Mouse (Mus musculus): ENCODE measurements at regions not wholly inside any gene's neighbourhood (a gene's known extent, or its start where the extent isn't known, plus 50 kb on each side); places are given as distances from the start of the nearest gene placed in this dataset.

GRCm38 (mm10) chr14:9492228-9492627 lies 826.2 kb upstream of the 4930452B06Rik start:
- Histone ChIP-seq H3K4me1 (no peaks in the 10 kb centered on the region), H3K36me3 (replicated peaks) (no peaks in the 10 kb centered on the region), H3K27me3 (no peaks in the 10 kb centered on the region), H3K9ac (no peak overlapping the region), H3K4me2 (no peak overlapping the region), H3K4me3 (replicated peaks) (no peak overlapping the region), H3K9me3 (no peaks in the 10 kb centered on the region), H3K27ac (no peak overlapping the region)
- no peak for ATAC-seq (ENCODE audit: low FRiP score)
- 65% methylated on average over 2 of the region's 2 CpGs for WGBS

- WGBS: 65% methylated on average over 1 of the region's 1 CpGs
- no peak for ATAC-seq (ENCODE audit: low FRiP score)
- Histone ChIP-seq H3K4me1 (no peaks in the 10 kb centered on the region), H3K9ac (no peak overlapping the region), H3K36me3 (replicated peaks) (no peaks in the 10 kb centered on the region), H3K9me3 (no peaks in the 10 kb centered on the region), H3K4me3 (replicated peaks) (no peak overlapping the region), H3K27me3 (no peaks in the 10 kb centered on the region), H3K4me2 (no peak overlapping the region), H3K27ac (no peak overlapping the region)
These were observed 822.5 kb upstream of the 4930452B06Rik start for GRCm38 (mm10) chr14:9488585-9488984.

- H3K4me1 ChIP-seq: no peaks in the 10 kb centered on the region
- H3K36me3 ChIP-seq (replicated peaks): no peaks in the 10 kb centered on the region
- ATAC-seq (ENCODE audit: low FRiP score): no peak
- H3K4me2 ChIP-seq: no peak overlapping the region
- H3K9ac ChIP-seq: no peak overlapping the region
- H3K27me3 ChIP-seq: no peaks in the 10 kb centered on the region
- no peak overlapping the region for H3K4me3 ChIP-seq (replicated peaks)
- H3K27ac ChIP-seq: no peak overlapping the region
- no peaks in the 10 kb centered on the region for H3K9me3 ChIP-seq
These were observed 812.9 kb upstream of the 4930452B06Rik start for GRCm38 (mm10) chr14:9478981-9479380.

- no peaks in the 10 kb centered on the region for H3K36me3 ChIP-seq (replicated peaks)
- H3K9ac ChIP-seq: no peak overlapping the region
- H3K27ac ChIP-seq: no peak overlapping the region
- no peak overlapping the region for H3K4me3 ChIP-seq (replicated peaks)
- no peaks in the 10 kb centered on the region for H3K27me3 ChIP-seq
- H3K4me2 ChIP-seq: no peak overlapping the region
- no peaks in the 10 kb centered on the region for H3K9me3 ChIP-seq
- no peak for ATAC-seq (ENCODE audit: low FRiP score)
- WGBS: 64% methylated on average over 7 of the region's 7 CpGs
- H3K4me1 ChIP-seq: no peaks in the 10 kb centered on the region
These were observed 809.1 kb upstream of the 4930452B06Rik start for GRCm38 (mm10) chr14:9475169-9475568.

- no peak for ATAC-seq (ENCODE audit: low FRiP score)
- Histone ChIP-seq H3K27ac (no peak overlapping the region), H3K9ac (no peak overlapping the region), H3K36me3 (replicated peaks) (no peaks in the 10 kb centered on the region), H3K4me2 (no peak overlapping the region), H3K9me3 (no peaks in the 10 kb centered on the region), H3K4me3 (replicated peaks) (no peak overlapping the region), H3K4me1 (no peaks in the 10 kb centered on the region), H3K27me3 (no peaks in the 10 kb centered on the region)
These were observed 803.6 kb upstream of the 4930452B06Rik start for GRCm38 (mm10) chr14:9469686-9470085.

GRCm38 (mm10) chr14:9468654-9469053 lies 802.6 kb upstream of the 4930452B06Rik start:
- H3K9ac ChIP-seq: no peak overlapping the region
- H3K9me3 ChIP-seq: no peaks in the 10 kb centered on the region
- 58% methylated on average over 3 of the region's 3 CpGs for WGBS
- no peak for ATAC-seq (ENCODE audit: low FRiP score)
- no peak overlapping the region for H3K4me2 ChIP-seq
- H3K27ac ChIP-seq: no peak overlapping the region
- no peak overlapping the region for H3K4me3 ChIP-seq (replicated peaks)
- no peaks in the 10 kb centered on the region for H3K4me1 ChIP-seq
- H3K36me3 ChIP-seq (replicated peaks): no peaks in the 10 kb centered on the region
- no peaks in the 10 kb centered on the region for H3K27me3 ChIP-seq

GRCm38 (mm10) chr14:9467690-9468458 lies 801.8 kb upstream of the 4930452B06Rik start:
- H3K4me2 ChIP-seq: no peak overlapping the region
- H3K27me3 ChIP-seq: no peaks in the 10 kb centered on the region
- H3K4me1 ChIP-seq: no peaks in the 10 kb centered on the region
- WGBS: 67% methylated on average over 7 of the region's 7 CpGs
- H3K36me3 ChIP-seq (replicated peaks): no peaks in the 10 kb centered on the region
- no peak for ATAC-seq (ENCODE audit: low FRiP score)
- no peak overlapping the region for H3K27ac ChIP-seq
- no peak overlapping the region for H3K9ac ChIP-seq
- no peak overlapping the region for H3K4me3 ChIP-seq (replicated peaks)
- no peaks in the 10 kb centered on the region for H3K9me3 ChIP-seq

- WGBS: 96% methylated on average over 3 of the region's 3 CpGs
- Histone ChIP-seq H3K4me2 (no peak overlapping the region), H3K27ac (no peak overlapping the region), H3K4me1 (no peaks in the 10 kb centered on the region), H3K4me3 (replicated peaks) (no peak overlapping the region), H3K27me3 (no peaks in the 10 kb centered on the region), H3K9me3 (no peaks in the 10 kb centered on the region), H3K36me3 (replicated peaks) (no peaks in the 10 kb centered on the region), H3K9ac (no peak overlapping the region)
- no peak for ATAC-seq (ENCODE audit: low FRiP score)
These were observed 794.0 kb upstream of the 4930452B06Rik start for GRCm38 (mm10) chr14:9460006-9460405.

- no peak for ATAC-seq (ENCODE audit: low FRiP score)
- Histone ChIP-seq H3K4me3 (replicated peaks) (no peak overlapping the region), H3K4me1 (no peaks in the 10 kb centered on the region), H3K36me3 (replicated peaks) (no peaks in the 10 kb centered on the region), H3K27ac (no peak overlapping the region), H3K9me3 (no peaks in the 10 kb centered on the region), H3K4me2 (no peak overlapping the region), H3K9ac (no peak overlapping the region), H3K27me3 (no peaks in the 10 kb centered on the region)
- 81% methylated on average over 2 of the region's 2 CpGs for WGBS
These were observed 792.8 kb upstream of the 4930452B06Rik start for GRCm38 (mm10) chr14:9458856-9459255.

- Histone ChIP-seq H3K4me1 (no peaks in the 10 kb centered on the region), H3K9ac (no peak overlapping the region), H3K27me3 (no peaks in the 10 kb centered on the region), H3K9me3 (no peaks in the 10 kb centered on the region), H3K4me2 (no peak overlapping the region), H3K27ac (no peak overlapping the region), H3K36me3 (replicated peaks) (no peaks in the 10 kb centered on the region), H3K4me3 (replicated peaks) (no peak overlapping the region)
- ATAC-seq (ENCODE audit: low FRiP score): no peak
These were observed 791.9 kb upstream of the 4930452B06Rik start for GRCm38 (mm10) chr14:9457801-9458495.

- 93% methylated on average over 5 of the region's 5 CpGs for WGBS
- H3K4me1 ChIP-seq: no peaks in the 10 kb centered on the region
- H3K27me3 ChIP-seq: no peaks in the 10 kb centered on the region
- H3K9me3 ChIP-seq: no peaks in the 10 kb centered on the region
- H3K9ac ChIP-seq: no peak overlapping the region
- no peak for ATAC-seq (ENCODE audit: low FRiP score)
- no peak overlapping the region for H3K4me2 ChIP-seq
- no peak overlapping the region for H3K27ac ChIP-seq
- no peak overlapping the region for H3K4me3 ChIP-seq (replicated peaks)
- H3K36me3 ChIP-seq (replicated peaks): no peaks in the 10 kb centered on the region
These were observed 789.9 kb upstream of the 4930452B06Rik start for GRCm38 (mm10) chr14:9455986-9456385.

- Histone ChIP-seq H3K4me3 (replicated peaks) (no peak overlapping the region), H3K4me1 (no peaks in the 10 kb centered on the region), H3K27ac (no peak overlapping the region), H3K4me2 (no peak overlapping the region), H3K9ac (no peak overlapping the region), H3K27me3 (no peaks in the 10 kb centered on the region), H3K9me3 (no peaks in the 10 kb centered on the region), H3K36me3 (replicated peaks) (no peaks in the 10 kb centered on the region)
- ATAC-seq (ENCODE audit: low FRiP score): no peak
- 54% methylated on average over 3 of the region's 3 CpGs for WGBS
These were observed 783.9 kb upstream of the 4930452B06Rik start for GRCm38 (mm10) chr14:9449942-9450341.

GRCm38 (mm10) chr14:9437896-9438295 lies 771.9 kb upstream of the 4930452B06Rik start:
- H3K27ac ChIP-seq: no peak overlapping the region
- H3K36me3 ChIP-seq (replicated peaks): no peaks in the 10 kb centered on the region
- no peak overlapping the region for H3K4me3 ChIP-seq (replicated peaks)
- no peak for ATAC-seq (ENCODE audit: low FRiP score)
- H3K4me2 ChIP-seq: no peak overlapping the region
- no peaks in the 10 kb centered on the region for H3K9me3 ChIP-seq
- no peaks in the 10 kb centered on the region for H3K4me1 ChIP-seq
- H3K9ac ChIP-seq: no peak overlapping the region
- 72% methylated on average over 3 of the region's 3 CpGs for WGBS
- H3K27me3 ChIP-seq: no peaks in the 10 kb centered on the region
